Mouse (Mus musculus): ENCODE measurements around the gene Nupl1.

Nupl1 gene

DNA sequence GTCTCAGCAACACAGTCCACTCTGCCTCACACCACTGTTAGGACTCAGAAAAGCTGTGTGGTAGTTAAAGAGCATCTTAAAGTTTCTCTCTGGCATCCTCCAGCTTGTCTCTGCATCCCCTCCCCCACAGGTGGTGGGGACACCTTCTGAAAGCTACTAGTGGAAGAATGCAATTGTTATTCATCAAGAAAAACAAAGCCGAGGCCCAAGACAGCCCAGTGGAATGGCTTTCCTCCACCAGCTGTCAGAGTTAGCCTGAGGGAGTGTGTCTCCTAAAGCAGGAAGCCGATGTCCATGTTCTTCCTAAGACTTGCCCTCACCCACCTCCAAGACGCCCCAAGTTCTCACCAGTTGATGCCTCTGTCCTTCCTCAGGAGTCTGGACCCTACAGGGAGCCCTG lies 102.3 kb downstream of the Nupl1 start:
- DNase-seq (ENCODE audit: low spot score), result no peak

DNA sequence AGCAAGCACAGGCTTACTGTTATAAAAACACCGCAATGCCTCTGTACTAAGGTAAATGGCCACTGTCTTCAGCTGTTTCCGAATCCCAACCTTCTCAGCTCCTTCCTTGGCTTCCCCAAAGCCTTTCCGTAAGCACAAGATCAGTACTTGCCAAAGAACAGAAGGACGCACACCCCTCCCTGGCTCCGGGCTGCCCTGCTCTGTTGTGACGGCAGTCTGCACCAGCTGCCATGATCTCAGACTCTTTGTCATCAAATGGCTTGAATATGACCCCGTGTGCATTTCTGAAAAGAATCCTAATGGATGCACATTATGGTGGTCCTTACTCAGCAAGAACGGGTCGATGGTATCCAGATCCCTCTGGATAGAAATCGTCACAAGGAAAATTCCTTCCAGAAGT lies 108.0 kb downstream of the Nupl1 start:
- no peak for DNase-seq (ENCODE audit: low spot score)

DNA sequence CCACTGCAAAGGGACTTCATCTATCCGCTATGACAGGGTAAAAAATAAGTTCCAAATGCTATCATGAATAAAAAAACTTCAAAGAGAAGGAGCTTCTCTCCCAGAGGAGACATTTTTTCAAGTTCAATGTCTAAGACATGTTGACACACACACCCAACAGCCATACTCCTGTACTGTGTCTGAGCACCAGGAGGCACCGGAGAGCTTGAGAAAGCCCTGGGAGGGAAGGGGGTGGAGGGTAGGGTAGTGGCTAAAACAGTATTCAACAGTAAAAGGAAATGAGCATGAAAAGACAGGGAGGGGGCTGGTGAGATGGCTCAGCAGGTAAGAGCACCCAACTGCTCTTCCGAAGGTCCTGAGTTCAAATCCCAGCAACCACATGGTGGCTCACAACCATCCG lies 112.9 kb downstream of the Nupl1 start:
- DNase-seq (ENCODE audit: low spot score), result no peak

DNA sequence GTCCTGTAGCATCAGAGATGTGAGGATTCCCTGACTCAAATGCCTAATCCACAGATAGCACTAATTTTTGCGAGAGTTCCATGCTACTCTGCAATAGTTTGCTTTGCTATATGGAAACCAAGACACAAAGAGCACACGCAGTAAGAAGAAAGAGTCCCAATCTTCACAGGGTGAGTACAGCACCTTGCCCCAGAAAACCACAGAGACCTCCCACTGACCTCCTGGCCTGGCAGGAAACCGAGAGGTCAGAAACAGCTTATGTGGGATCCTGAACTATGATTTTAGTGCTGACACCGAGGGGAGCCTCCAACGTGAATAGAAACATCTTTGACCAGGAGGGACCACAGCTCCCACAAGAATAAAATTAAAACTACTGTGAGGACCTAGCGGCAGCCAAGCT lies 113.4 kb downstream of the Nupl1 start:
- no peak for DNase-seq (ENCODE audit: low spot score)

DNA sequence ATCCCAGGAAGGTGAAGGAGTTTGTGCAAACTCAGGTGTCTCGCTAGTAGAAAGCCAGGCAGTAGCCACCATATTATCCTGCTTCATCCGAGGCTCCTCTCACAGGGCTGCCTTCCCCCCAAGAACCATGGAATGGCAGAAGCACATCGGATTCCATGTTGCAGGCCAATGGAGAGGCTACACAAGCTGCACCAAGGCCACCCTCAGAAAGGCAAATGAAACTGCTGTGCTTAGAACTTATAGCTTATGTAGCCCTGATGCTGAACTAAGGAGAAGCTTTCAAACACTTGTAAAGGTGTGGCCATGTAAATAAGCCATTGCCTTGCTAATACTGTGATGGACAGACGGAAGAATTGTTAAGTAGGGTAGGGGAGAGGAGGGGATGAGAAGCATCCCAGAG lies 115.4 kb downstream of the Nupl1 start:
- no peak for DNase-seq (ENCODE audit: low spot score)

DNA sequence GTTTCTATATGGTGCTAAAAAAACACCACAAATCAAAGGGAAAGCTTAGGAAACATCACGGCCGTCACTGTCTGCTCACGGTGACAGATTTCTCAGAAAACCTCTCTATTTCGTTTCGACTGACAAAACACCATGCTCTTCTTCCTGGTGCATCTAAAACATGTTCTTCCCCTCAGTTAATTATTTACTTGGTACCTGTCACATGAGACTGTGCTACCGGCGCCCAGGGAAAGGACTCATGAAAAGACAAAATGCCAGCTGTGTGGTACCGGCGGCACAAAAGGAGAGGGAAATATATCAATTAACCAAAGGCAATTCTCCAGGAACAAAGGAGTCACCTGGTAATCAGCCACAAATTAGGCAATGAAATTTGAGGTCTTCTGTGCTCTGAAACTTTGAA lies 116.5 kb downstream of the Nupl1 start:
- peak; percentile 32 for DNase-seq (ENCODE audit: low spot score)

Data from yolk sac, embryonic 10.5 days (tissue).